ENCODE assay signal across 26 mouse cellular contexts in the genomic region with DNA sequence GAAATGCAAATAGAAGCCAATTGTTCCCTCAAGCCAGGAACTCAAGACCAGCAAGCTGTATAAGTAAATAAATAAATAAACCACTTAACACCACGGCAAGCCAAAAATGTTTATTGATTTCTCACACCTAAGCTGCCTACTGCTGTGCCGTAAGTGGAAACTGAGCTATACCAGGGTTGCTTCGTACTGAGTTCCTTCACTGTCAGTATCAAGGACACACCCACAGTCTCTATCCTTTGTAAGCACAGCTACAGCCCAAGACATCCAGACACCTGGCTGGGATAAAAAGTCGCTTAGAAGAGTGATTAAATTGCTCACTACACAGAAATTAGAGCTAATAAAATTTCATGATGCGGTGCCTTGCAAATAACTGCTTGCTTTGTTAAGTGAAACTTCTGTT.
DNase-seq lines count a peak whose midpoint lies in the region; ATAC-seq and TF ChIP-seq lines count a peak whose summit lies in the region.
"Had no signal": no experiment of that assay in that cellular context is flagged by ENCODE, and none has a peak within 500 bp of the region (broad histone marks: within the 10 kb centered on the region; RNA-seq: fewer than 3 reads in every experiment).

No protein-coding gene starts in this region.

- DNase-seq in kidney, adult 9 months = no peak
- DNase-seq in midbrain, embryonic 11.5 days (ENCODE audit: low spot score, missing footprints) = peak; percentile 77
- DNase-seq in midbrain, postnatal 0 days (ENCODE audit: low spot score) = no peak
- no peak for DNase-seq in limb, embryonic 14.5 days (ENCODE audit: low spot score)
- DNase-seq in hindbrain, embryonic 10.5 days (ENCODE audit: low spot score) = no peak
- DNase-seq: adrenal gland, adult 2 months; adrenal gland, postnatal 14 days; cerebellum, adult 11 months; cerebellum, adult 2 months; cerebellum, adult 9-11 months; cerebellum, postnatal 25 days; forebrain, postnatal 0 days; gastrocnemius, adult 2 months; gastrocnemius, postnatal 14 days; heart, adult 18-20 months; heart, postnatal 10 days; heart, postnatal 36 days had no signal

- ATAC-seq in kidney, embryonic 15.5 days (replicated peaks; ENCODE audit: low FRiP score) = 0 out of 2 replicates have a peak, but pooled peaks have one; percentile 60
- ATAC-seq in midbrain, embryonic 11.5 days (ENCODE audit: low FRiP score) = no peak
- ATAC-seq in midbrain, postnatal 0 days (ENCODE audit: low FRiP score) = no peak
- ATAC-seq in limb, embryonic 14.5 days (ENCODE audit: low FRiP score, low read depth) = no peak
- ATAC-seq: CD4-positive, CD25-positive, alpha-beta regulatory T cell, adult 4 months; forebrain, embryonic 14.5 days; forebrain, postnatal 0 days; hindbrain, postnatal 0 days had no signal

- H3K27ac ChIP-seq in kidney, embryonic 15.5 days = no peak overlapping the region
- H3K27ac ChIP-seq in midbrain, embryonic 11.5 days (ENCODE audit: low read depth, low read length) = no peak overlapping the region
- no peak overlapping the region for H3K27ac ChIP-seq in midbrain, postnatal 0 days (ENCODE audit: low read depth, low read length)
- no peak overlapping the region for H3K27ac ChIP-seq in limb, embryonic 14.5 days (replicated peaks; ENCODE audit: low read depth, low read length)
- H3K27ac ChIP-seq in hindbrain, embryonic 10.5 days = no peak overlapping the region
- H3K27ac ChIP-seq: embryonic facial prominence, embryonic 12.5 days; embryonic facial prominence, embryonic 15.5 days; gastrocnemius, adult 2 months; heart, embryonic 15.5 days; hindbrain, embryonic 14.5 days; hindbrain, postnatal 0 days had no signal

- H3K4me3 ChIP-seq in kidney, embryonic 15.5 days (replicated peaks) = no peak overlapping the region
- H3K4me3 ChIP-seq in midbrain, embryonic 11.5 days (ENCODE audit: low read depth, low read length) = no peak overlapping the region
- no peak overlapping the region for H3K4me3 ChIP-seq in midbrain, postnatal 0 days (ENCODE audit: low read depth, low read length)
- no peak overlapping the region for H3K4me3 ChIP-seq in limb, embryonic 14.5 days (replicated peaks; ENCODE audit: low read length)
- H3K4me3 ChIP-seq in hindbrain, embryonic 10.5 days = no peak overlapping the region
- H3K4me3 ChIP-seq: embryonic facial prominence, embryonic 12.5 days; embryonic facial prominence, embryonic 15.5 days; gastrocnemius, adult 2 months; heart, embryonic 12.5 days; heart, embryonic 15.5 days had no signal

- H3K4me2 ChIP-seq in kidney, embryonic 15.5 days = no peak overlapping the region; the same call in 1 of the 2 replicates
- H3K4me2 ChIP-seq in midbrain, embryonic 11.5 days = no peak overlapping the region
- H3K4me2 ChIP-seq in midbrain, postnatal 0 days (ENCODE audit: low read depth, low read length, poor library complexity, severe bottlenecking) = no peak overlapping the region
- H3K4me2 ChIP-seq in limb, embryonic 14.5 days (replicated peaks; ENCODE audit: low read depth, low read length, severe bottlenecking) = 0 out of 2 replicates have a peak overlapping the region, but pooled peaks have one; percentile 19
- H3K4me2 ChIP-seq: embryonic facial prominence, embryonic 12.5 days; embryonic facial prominence, embryonic 15.5 days; heart, embryonic 12.5 days; heart, embryonic 15.5 days; hindbrain, embryonic 14.5 days had no signal

- no peak for TF ChIP-seq POLR2A in limb, embryonic 14.5 days (IDR thresholded peaks at IDR 0.05; ENCODE audit: borderline replicate concordance, extremely low read depth, insufficient read depth, insufficient read length)

- H3K4me1 ChIP-seq in kidney, embryonic 15.5 days = no peaks in the 10 kb centered on the region
- no peaks in the 10 kb centered on the region for H3K4me1 ChIP-seq in midbrain, embryonic 11.5 days (ENCODE audit: control insufficient read depth, insufficient read depth, low read length)
- H3K4me1 ChIP-seq in midbrain, postnatal 0 days (ENCODE audit: insufficient read depth, low read length) = no peaks in the 10 kb centered on the region
- peaks cover 8% of the 10 kb centered on the region for H3K4me1 ChIP-seq in limb, embryonic 14.5 days (ENCODE audit: control insufficient read depth, insufficient read depth, low read length)
- H3K4me1 ChIP-seq in hindbrain, embryonic 10.5 days (replicated peaks) = no peaks in the 10 kb centered on the region
- H3K4me1 ChIP-seq: embryonic facial prominence, embryonic 15.5 days; heart, embryonic 12.5 days; heart, embryonic 15.5 days had no signal

- no peaks in the 10 kb centered on the region for H3K36me3 ChIP-seq in kidney, embryonic 15.5 days
- no peaks in the 10 kb centered on the region for H3K36me3 ChIP-seq in midbrain, embryonic 11.5 days (ENCODE audit: control insufficient read depth, insufficient read depth, low read length)
- no peaks in the 10 kb centered on the region for H3K36me3 ChIP-seq in midbrain, postnatal 0 days (ENCODE audit: insufficient read depth, low read length)
- H3K36me3 ChIP-seq in limb, embryonic 14.5 days (ENCODE audit: control insufficient read depth, insufficient read depth, low read length) = no peaks in the 10 kb centered on the region
- H3K36me3 ChIP-seq in hindbrain, embryonic 10.5 days = no peaks in the 10 kb centered on the region
- H3K36me3 ChIP-seq: embryonic facial prominence, embryonic 12.5 days; embryonic facial prominence, embryonic 15.5 days; heart, embryonic 12.5 days; heart, embryonic 15.5 days had no signal

- no peaks in the 10 kb centered on the region for H3K9me3 ChIP-seq in kidney, embryonic 15.5 days (replicated peaks)
- H3K9me3 ChIP-seq in midbrain, embryonic 11.5 days (ENCODE audit: control insufficient read depth, low read length) = no peaks in the 10 kb centered on the region
- no peaks in the 10 kb centered on the region for H3K9me3 ChIP-seq in midbrain, postnatal 0 days (ENCODE audit: low read length)
- H3K9me3 ChIP-seq in limb, embryonic 14.5 days (ENCODE audit: control insufficient read depth, low read length) = no peaks in the 10 kb centered on the region
- H3K9me3 ChIP-seq in hindbrain, embryonic 10.5 days = no peaks in the 10 kb centered on the region
- H3K9me3 ChIP-seq: embryonic facial prominence, embryonic 12.5 days; embryonic facial prominence, embryonic 15.5 days; heart, embryonic 12.5 days; heart, embryonic 15.5 days had no signal

- 20% methylated on average over 5 of the region's 5 CpGs for WGBS in kidney, embryonic 15.5 days
- WGBS in midbrain, embryonic 11.5 days = 77% methylated on average over 5 of the region's 5 CpGs
- WGBS in midbrain, postnatal 0 days = 68% methylated on average over 5 of the region's 5 CpGs
- 14% methylated on average over 5 of the region's 5 CpGs for WGBS in limb, embryonic 14.5 days
- WGBS in hindbrain, embryonic 10.5 days = 65% methylated on average over 5 of the region's 5 CpGs

- no peak overlapping the region for H3K9ac ChIP-seq in kidney, embryonic 15.5 days
- no peak overlapping the region for H3K9ac ChIP-seq in midbrain, embryonic 11.5 days (ENCODE audit: low read length)
- no peak overlapping the region for H3K9ac ChIP-seq in midbrain, postnatal 0 days (replicated peaks; ENCODE audit: low read length, poor library complexity, severe bottlenecking)
- no peak overlapping the region for H3K9ac ChIP-seq in limb, embryonic 14.5 days (ENCODE audit: low read depth, low read length, severe bottlenecking)
- H3K9ac ChIP-seq: embryonic facial prominence, embryonic 12.5 days; embryonic facial prominence, embryonic 15.5 days; forebrain, postnatal 0 days; heart, embryonic 12.5 days; heart, embryonic 15.5 days; hindbrain, embryonic 14.5 days had no signal

- no peak for TF ChIP-seq CTCF in midbrain, postnatal 0 days (IDR thresholded peaks at IDR 0.05)

- H3K27me3 ChIP-seq in kidney, embryonic 15.5 days = no peaks in the 10 kb centered on the region
- no peaks in the 10 kb centered on the region for H3K27me3 ChIP-seq in midbrain, embryonic 11.5 days (ENCODE audit: control insufficient read depth, insufficient read depth, low read length)
- no peaks in the 10 kb centered on the region for H3K27me3 ChIP-seq in midbrain, postnatal 0 days (ENCODE audit: insufficient read depth, low read length)
- no peaks in the 10 kb centered on the region for H3K27me3 ChIP-seq in limb, embryonic 14.5 days (ENCODE audit: control insufficient read depth, insufficient read depth, low read length)
- no peaks in the 10 kb centered on the region for H3K27me3 ChIP-seq in hindbrain, embryonic 10.5 days (ENCODE audit: insufficient read depth, poor library complexity, severe bottlenecking)
- H3K27me3 ChIP-seq: embryonic facial prominence, embryonic 12.5 days; embryonic facial prominence, embryonic 15.5 days; heart, embryonic 12.5 days; heart, embryonic 15.5 days had no signal
